Mouse (Mus musculus): ENCODE measurements around the gene Tldc2. TPM values are rescaled to one million over a fixed set of nuclear protein-coding genes. Genes with fewer than 3 reads are reported as not detected.

The Tldc2 gene
- polyA plus RNA-seq, 1 experiment: not detected

- Histone ChIP-seq H3K4me2 (ENCODE audit: low read depth) (peak overlapping the region; percentile 78), H3ac (ENCODE audit: control insufficient read depth, insufficient read length) (no peak overlapping the region), H3K79me2 (ENCODE audit: control insufficient read depth, insufficient read depth) (peaks cover 81% of the 10 kb centered on the region), H3K36me3 (ENCODE audit: control insufficient read depth, insufficient read depth) (no peaks in the 10 kb centered on the region), H3K27me3 (ENCODE audit: control insufficient read depth, insufficient read depth, insufficient read length) (no peaks in the 10 kb centered on the region), H3K4me3 (no peak overlapping the region)
- TF ChIP-seq MYOD1 (IDR thresholded peaks at IDR 0.05; ENCODE audit: control insufficient read depth in 1 of 3, insufficient read length in 2 of 3, low read depth in 2 of 3) (peak; percentile 77 to 93 (median 82)), TCF12 (IDR thresholded peaks at IDR 0.05; ENCODE audit: insufficient read depth, poor library complexity, severe bottlenecking) (peak; percentile 47), POLR2A (IDR thresholded peaks at IDR 0.05; ENCODE audit: insufficient read length, low read depth) (no peak), MYOG (IDR thresholded peaks at IDR 0.05; ENCODE audit: control insufficient read depth in 1 of 3, insufficient read depth in 1 of 3, insufficient read length in 2 of 3, low read depth in 2 of 3) (peak; percentile 72 to 97 (median 77)), MAX (IDR thresholded peaks at IDR 0.05; ENCODE audit: low read depth) (no peak), REST (IDR thresholded peaks at IDR 0.05; ENCODE audit: insufficient read depth, insufficient read length) (no peak), CEBPB (IDR thresholded peaks at IDR 0.05; ENCODE audit: insufficient read depth, poor library complexity, severe bottlenecking) (no peak), TCF3 (IDR thresholded peaks at IDR 0.05; ENCODE audit: insufficient read length, low read depth) (peak; percentile 70)
Observed at GRCm38 (mm10) chr2:157069355-157069735, 17.5 kb upstream of the Tldc2 start.

DNA sequence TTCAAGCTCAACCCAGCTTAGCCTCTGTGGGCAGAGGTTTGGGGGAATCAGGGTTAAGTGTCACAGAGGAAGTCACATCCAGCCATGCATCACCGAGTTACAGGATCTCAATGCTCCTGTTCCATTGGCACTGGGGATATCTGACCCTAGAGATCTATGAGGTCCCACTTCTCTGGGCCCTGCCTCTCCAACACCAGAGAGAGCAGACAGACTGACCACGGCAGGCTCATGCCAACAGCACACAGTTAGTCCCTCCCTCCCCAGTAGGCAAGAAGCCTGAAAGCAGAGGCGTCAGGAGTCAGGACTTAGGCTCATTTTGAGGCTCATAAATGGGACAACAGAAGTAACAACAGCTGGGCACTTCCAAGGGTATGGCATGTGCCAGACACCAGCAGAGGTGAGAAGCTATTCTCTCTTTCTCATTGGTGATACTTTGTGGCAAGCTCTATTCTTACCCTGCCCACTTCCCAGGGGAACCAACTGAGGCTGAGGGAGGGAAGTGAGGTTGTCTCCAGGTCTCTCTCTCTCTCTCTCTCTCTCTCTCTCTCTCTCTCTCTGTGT, 17.0 kb upstream of the Tldc2 start:
- Histone ChIP-seq H3K79me2 (ENCODE audit: control insufficient read depth, insufficient read depth) (peaks cover 81% of the 10 kb centered on the region), H3ac (ENCODE audit: control insufficient read depth, insufficient read length) (no peak overlapping the region), H3K27me3 (ENCODE audit: control insufficient read depth, insufficient read depth, insufficient read length) (no peaks in the 10 kb centered on the region), H3K4me3 (no peak overlapping the region), H3K4me2 (ENCODE audit: low read depth) (peak overlapping the region; percentile 78), H3K36me3 (ENCODE audit: control insufficient read depth, insufficient read depth) (no peaks in the 10 kb centered on the region)
- TF ChIP-seq MYOG (IDR thresholded peaks at IDR 0.05; ENCODE audit: control insufficient read depth in 1 of 3, insufficient read depth in 1 of 3, insufficient read length in 2 of 3, low read depth in 2 of 3) (peak in 2 of 3 experiments; percentile 27 to 34), MYOD1 (IDR thresholded peaks at IDR 0.05; ENCODE audit: control insufficient read depth in 1 of 3, insufficient read length in 2 of 3, low read depth in 2 of 3) (peak in 2 of 3 experiments; percentile 31 to 49), POLR2A (IDR thresholded peaks at IDR 0.05; ENCODE audit: insufficient read length, low read depth) (peak; percentile 22), TCF12 (IDR thresholded peaks at IDR 0.05; ENCODE audit: insufficient read depth, poor library complexity, severe bottlenecking) (no peak)

- Histone ChIP-seq H3K4me2 (ENCODE audit: low read depth) (peak overlapping the region; percentile 78), H3ac (ENCODE audit: control insufficient read depth, insufficient read length) (no peak overlapping the region), H3K27me3 (ENCODE audit: control insufficient read depth, insufficient read depth, insufficient read length) (no peaks in the 10 kb centered on the region), H3K79me2 (ENCODE audit: control insufficient read depth, insufficient read depth) (peaks cover 81% of the 10 kb centered on the region), H3K36me3 (ENCODE audit: control insufficient read depth, insufficient read depth) (no peaks in the 10 kb centered on the region), H3K4me3 (no peak overlapping the region)
- TF ChIP-seq MAX (IDR thresholded peaks at IDR 0.05; ENCODE audit: low read depth) (no peak), CEBPB (IDR thresholded peaks at IDR 0.05; ENCODE audit: insufficient read depth, poor library complexity, severe bottlenecking) (no peak)
Observed at GRCm38 (mm10) chr2:157070365-157070764, 16.5 kb upstream of the Tldc2 start.

GRCm38 (mm10) chr2:157071556-157071955, 15.3 kb upstream of the Tldc2 start:
- Histone ChIP-seq H3K27me3 (ENCODE audit: control insufficient read depth, insufficient read depth, insufficient read length) (no peaks in the 10 kb centered on the region), H3K36me3 (ENCODE audit: control insufficient read depth, insufficient read depth) (no peaks in the 10 kb centered on the region), H3ac (ENCODE audit: control insufficient read depth, insufficient read length) (no peak overlapping the region), H3K79me2 (ENCODE audit: control insufficient read depth, insufficient read depth) (peaks cover 84% of the 10 kb centered on the region), H3K4me2 (ENCODE audit: low read depth) (peak overlapping the region; percentile 78), H3K4me3 (no peak overlapping the region)
- no peak for TF ChIP-seq POLR2AphosphoS2 (IDR thresholded peaks at IDR 0.05; ENCODE audit: insufficient read length, low read depth)
- peak in 1 of 3 experiments; percentile 27 for TF ChIP-seq MYOG (IDR thresholded peaks at IDR 0.05; ENCODE audit: control insufficient read depth in 1 of 3, insufficient read depth in 1 of 3, insufficient read length in 2 of 3, low read depth in 2 of 3)
- no peak for TF ChIP-seq TCF3 (IDR thresholded peaks at IDR 0.05; ENCODE audit: insufficient read length, low read depth)
- TF ChIP-seq MAX (IDR thresholded peaks at IDR 0.05; ENCODE audit: low read depth): no peak
- TF ChIP-seq E2F4 (IDR thresholded peaks at IDR 0.05; ENCODE audit: insufficient read depth): no peak
- TF ChIP-seq MYOD1 (IDR thresholded peaks at IDR 0.05; ENCODE audit: control insufficient read depth in 1 of 3, insufficient read length in 2 of 3, low read depth in 2 of 3): peak in 1 of 3 experiments; percentile 37

- Histone ChIP-seq H3K36me3 (ENCODE audit: control insufficient read depth, insufficient read depth) (no peaks in the 10 kb centered on the region), H3ac (ENCODE audit: control insufficient read depth, insufficient read length) (no peak overlapping the region), H3K27me3 (ENCODE audit: control insufficient read depth, insufficient read depth, insufficient read length) (no peaks in the 10 kb centered on the region), H3K4me3 (no peak overlapping the region), H3K4me2 (ENCODE audit: low read depth) (peak overlapping the region; percentile 78), H3K79me2 (ENCODE audit: control insufficient read depth, insufficient read depth) (peaks cover 84% of the 10 kb centered on the region)
- no peak for TF ChIP-seq CEBPB (IDR thresholded peaks at IDR 0.05; ENCODE audit: insufficient read depth, poor library complexity, severe bottlenecking)
- no peak for TF ChIP-seq TCF12 (IDR thresholded peaks at IDR 0.05; ENCODE audit: insufficient read depth, poor library complexity, severe bottlenecking)
- TF ChIP-seq MYOD1 (IDR thresholded peaks at IDR 0.05; ENCODE audit: control insufficient read depth in 1 of 3, insufficient read length in 2 of 3, low read depth in 2 of 3): no peak
- no peak for TF ChIP-seq POLR2A (IDR thresholded peaks at IDR 0.05; ENCODE audit: insufficient read length, low read depth)
- TF ChIP-seq SRF (IDR thresholded peaks at IDR 0.05; ENCODE audit: control insufficient read depth, insufficient read length, low read depth): no peak
Observed at GRCm38 (mm10) chr2:157072316-157072990, 14.4 kb upstream of the Tldc2 start.
